Mouse (Mus musculus) spleen, adult 2 months (tissue): ENCODE measurements around the gene Uxt.

Experiments
- CTCF ChIP-seq: fragments of 200-500 bp; IDR thresholded peaks from 2 replicates; pipeline ENCODE4 v1.5.1; 2011; ENCODE audit warnings: mild to moderate bottlenecking, inconsistent platforms; ENCODE audit not compliant: insufficient read depth, insufficient read length, insufficient replicate concordance; ENCODE audit errors: extremely low read depth
- POLR2A ChIP-seq: fragments of 200-500 bp; IDR thresholded peaks from 2 replicates; pipeline ENCODE4 v1.6.1; 2011; ENCODE audit warnings: low read depth, low read length, inconsistent platforms

GRCm38 (mm10) chrX:20931364-20931763 lies 30.5 kb downstream of the Uxt start, which contains the start of gene Cfp:
- TF ChIP-seq CTCF (no peak), POLR2A (no peak)
